Mouse (Mus musculus): Measurements from ENCODE around the gene Ino80.

Ino80 gene

GRCm38 (mm10) chr2:119454558-119454957 lies 22.9 kb downstream of the Ino80 start:
- in situ Hi-C loops (cut with MboI): no loop called here

- in situ Hi-C loops (cut with MboI): no loop called here
Measured at GRCm38 (mm10) chr2:119436988-119437387, 40.5 kb downstream of the Ino80 start.

- in situ Hi-C loops (cut with MboI): no loop called here
Measured at GRCm38 (mm10) chr2:119436467-119436866, 41.0 kb downstream of the Ino80 start.

- in situ Hi-C loops (cut with MboI): no loop called here
Measured at GRCm38 (mm10) chr2:119413819-119414218, 63.7 kb downstream of the Ino80 start.

GRCm38 (mm10) chr2:119411674-119412073 lies 65.8 kb downstream of the Ino80 start:
- in situ Hi-C loops (cut with MboI): no loop called here

- in situ Hi-C loops (cut with MboI): no loop called here
Measured at GRCm38 (mm10) chr2:119411016-119411415, 66.5 kb downstream of the Ino80 start.

- in situ Hi-C loops (cut with MboI): no loop called here
Measured at GRCm38 (mm10) chr2:119408733-119409132, 68.8 kb downstream of the Ino80 start.

GRCm38 (mm10) chr2:119408278-119408677 lies 69.2 kb downstream of the Ino80 start:
- in situ Hi-C loops (cut with MboI): no loop called here

GRCm38 (mm10) chr2:119399313-119399712 lies 78.2 kb downstream of the Ino80 start:
- in situ Hi-C loops (cut with MboI): no loop called here

- in situ Hi-C loops (cut with MboI): no loop called here
Measured at GRCm38 (mm10) chr2:119398665-119399064, 78.8 kb downstream of the Ino80 start.

- in situ Hi-C loops (cut with MboI): no loop called here
Measured at GRCm38 (mm10) chr2:119398252-119398651, 79.2 kb downstream of the Ino80 start.

GRCm38 (mm10) chr2:119389992-119390391 lies 87.5 kb downstream of the Ino80 start:
- in situ Hi-C loops (cut with MboI): no loop called here

GRCm38 (mm10) chr2:119388266-119388665 lies 89.2 kb downstream of the Ino80 start:
- in situ Hi-C loops (cut with MboI): no loop called here

- in situ Hi-C loops (cut with MboI): no loop called here
Measured at GRCm38 (mm10) chr2:119379455-119379854, 98.0 kb downstream of the Ino80 start.

GRCm38 (mm10) chr2:119377826-119378225 lies 99.7 kb downstream of the Ino80 start:
- in situ Hi-C loops (cut with MboI): no loop called here

- in situ Hi-C loops (cut with MboI): no loop called here
Measured at GRCm38 (mm10) chr2:119377286-119377685, 100.2 kb downstream of the Ino80 start.

GRCm38 (mm10) chr2:119370116-119370515 lies 107.4 kb downstream of the Ino80 start:
- in situ Hi-C loops (cut with MboI): no loop called here

- in situ Hi-C loops (cut with MboI): no loop called here
Measured at GRCm38 (mm10) chr2:119367346-119367745, 110.1 kb downstream of the Ino80 start.

GRCm38 (mm10) chr2:119364969-119365368 lies 112.5 kb downstream of the Ino80 start:
- in situ Hi-C loops (cut with MboI): no loop called here

- in situ Hi-C loops (cut with MboI): no loop called here
Measured at GRCm38 (mm10) chr2:119359721-119360291, 117.7 kb downstream of the Ino80 start.

- in situ Hi-C loops (cut with MboI): no loop called here
Measured at GRCm38 (mm10) chr2:119358249-119358648, 119.2 kb downstream of the Ino80 start.

- in situ Hi-C loops (cut with MboI): no loop called here
Measured at GRCm38 (mm10) chr2:119356805-119357204, 120.7 kb downstream of the Ino80 start.

GRCm38 (mm10) chr2:119356310-119356709 lies 121.2 kb downstream of the Ino80 start:
- in situ Hi-C loops (cut with MboI): no loop called here

- in situ Hi-C loops (cut with MboI): no loop called here
Measured at GRCm38 (mm10) chr2:119355651-119356050, 121.8 kb downstream of the Ino80 start.
